Mouse (Mus musculus): ENCODE data around the gene Pde7b. TPM values are rescaled to one million over a fixed set of nuclear protein-coding genes. Genes with fewer than 3 reads are reported as not detected.

Gene Pde7b
- 4.3 and 5.5 TPM in 2 replicates for polyA plus RNA-seq (2014; fragmentation: Nextera tagmentation; extraction: Ambion mirVana)

- Histone ChIP-seq H3K4me2 (ENCODE audit: low read depth, low read length) (peak within 1 kb of the TSS; percentile 46), H3K4me3 (ENCODE audit: low read depth, low read length) (peak within 1 kb of the TSS; percentile 32), H3K4me1 (ENCODE audit: control insufficient read depth, insufficient read depth, low read length) (no peaks in the 10 kb centered on the region), H3K36me3 (replicated peaks; ENCODE audit: control insufficient read depth, insufficient read depth, low read depth, low read length) (no peaks in the 10 kb centered on the region), H3K9ac (replicated peaks; ENCODE audit: low read length) (peak within 1 kb of the TSS; percentile 48), H3K27me3 (ENCODE audit: control insufficient read depth, insufficient read depth, low read length) (no peaks in the 10 kb centered on the region), H3K9me3 (replicated peaks; ENCODE audit: control insufficient read depth, low read length) (no peaks in the 10 kb centered on the region), H3K27ac (replicated peaks; ENCODE audit: low read depth, low read length) (peak within 1 kb of the TSS; percentile 31; the same call in 1 of the 2 replicates)
- DNase-seq (ENCODE audit: low spot score) (peak; percentile 92), ATAC-seq (replicated peaks; ENCODE audit: insufficient number of reproducible peaks, low FRiP score, low TSS enrichment, low read depth) (peak; percentile 95)
- WGBS = 3% methylated on average over 17 of the region's 17 CpGs
Measured at GRCm38 (mm10) chr10:20724906-20725305, at the start of gene Pde7b. Gene Pde7b (minus strand): TSS chr10:20725078.

GRCm38 (mm10) chr10:20772056-20772455 is 47.2 kb upstream of the Pde7b start:
- no peak overlapping the region for H3K4me3 ChIP-seq (ENCODE audit: low read depth, low read length)
- H3K27ac ChIP-seq (replicated peaks; ENCODE audit: low read depth, low read length) = no peak overlapping the region
- no peaks in the 10 kb centered on the region for H3K27me3 ChIP-seq (ENCODE audit: control insufficient read depth, insufficient read depth, low read length)
- no peaks in the 10 kb centered on the region for H3K36me3 ChIP-seq (replicated peaks; ENCODE audit: control insufficient read depth, insufficient read depth, low read depth, low read length)
- no peaks in the 10 kb centered on the region for H3K4me1 ChIP-seq (ENCODE audit: control insufficient read depth, insufficient read depth, low read length)
- WGBS = 71% methylated on average over 4 of the region's 4 CpGs
- no peaks in the 10 kb centered on the region for H3K9me3 ChIP-seq (replicated peaks; ENCODE audit: control insufficient read depth, low read length)
- no peak overlapping the region for H3K4me2 ChIP-seq (ENCODE audit: low read depth, low read length)
- DNase-seq (ENCODE audit: low spot score) = no peak
- no peak for ATAC-seq (replicated peaks; ENCODE audit: insufficient number of reproducible peaks, low FRiP score, low TSS enrichment, low read depth)
- no peak overlapping the region for H3K9ac ChIP-seq (replicated peaks; ENCODE audit: low read length)

DNA sequence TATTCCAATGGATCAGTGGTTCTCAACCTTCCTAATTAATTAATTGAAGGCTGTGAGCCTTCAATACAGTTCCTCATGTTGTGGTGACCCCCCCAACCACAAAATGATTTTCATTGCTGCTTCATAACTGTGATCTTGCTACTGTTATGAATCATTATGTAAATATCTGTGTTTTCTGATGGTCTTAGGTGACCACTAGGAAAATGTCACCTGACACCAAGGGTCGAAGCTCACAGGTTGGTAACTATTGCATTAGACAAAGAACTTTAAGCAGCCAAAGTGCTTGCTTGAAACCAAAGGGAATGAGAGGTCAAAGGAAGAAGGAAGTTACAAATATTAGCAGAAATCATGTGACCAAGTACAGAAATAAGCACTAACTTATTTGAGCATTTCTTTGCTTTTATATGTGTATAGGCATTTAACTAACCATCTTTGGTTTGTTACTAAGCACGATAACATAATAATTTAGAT is 45.6 kb upstream of the Pde7b start:
- H3K9me3 ChIP-seq (replicated peaks; ENCODE audit: control insufficient read depth, low read length) = no peaks in the 10 kb centered on the region
- H3K4me3 ChIP-seq (ENCODE audit: low read depth, low read length) = no peak overlapping the region
- no peaks in the 10 kb centered on the region for H3K4me1 ChIP-seq (ENCODE audit: control insufficient read depth, insufficient read depth, low read length)
- no peaks in the 10 kb centered on the region for H3K36me3 ChIP-seq (replicated peaks; ENCODE audit: control insufficient read depth, insufficient read depth, low read depth, low read length)
- WGBS = 76% methylated on average over 2 of the region's 2 CpGs
- DNase-seq (ENCODE audit: low spot score) (no peak), ATAC-seq (replicated peaks; ENCODE audit: insufficient number of reproducible peaks, low FRiP score, low TSS enrichment, low read depth) (no peak)
- H3K27me3 ChIP-seq (ENCODE audit: control insufficient read depth, insufficient read depth, low read length) = no peaks in the 10 kb centered on the region
- H3K27ac ChIP-seq (replicated peaks; ENCODE audit: low read depth, low read length) = no peak overlapping the region
- H3K4me2 ChIP-seq (ENCODE audit: low read depth, low read length) = no peak overlapping the region
- no peak overlapping the region for H3K9ac ChIP-seq (replicated peaks; ENCODE audit: low read length)

DNA sequence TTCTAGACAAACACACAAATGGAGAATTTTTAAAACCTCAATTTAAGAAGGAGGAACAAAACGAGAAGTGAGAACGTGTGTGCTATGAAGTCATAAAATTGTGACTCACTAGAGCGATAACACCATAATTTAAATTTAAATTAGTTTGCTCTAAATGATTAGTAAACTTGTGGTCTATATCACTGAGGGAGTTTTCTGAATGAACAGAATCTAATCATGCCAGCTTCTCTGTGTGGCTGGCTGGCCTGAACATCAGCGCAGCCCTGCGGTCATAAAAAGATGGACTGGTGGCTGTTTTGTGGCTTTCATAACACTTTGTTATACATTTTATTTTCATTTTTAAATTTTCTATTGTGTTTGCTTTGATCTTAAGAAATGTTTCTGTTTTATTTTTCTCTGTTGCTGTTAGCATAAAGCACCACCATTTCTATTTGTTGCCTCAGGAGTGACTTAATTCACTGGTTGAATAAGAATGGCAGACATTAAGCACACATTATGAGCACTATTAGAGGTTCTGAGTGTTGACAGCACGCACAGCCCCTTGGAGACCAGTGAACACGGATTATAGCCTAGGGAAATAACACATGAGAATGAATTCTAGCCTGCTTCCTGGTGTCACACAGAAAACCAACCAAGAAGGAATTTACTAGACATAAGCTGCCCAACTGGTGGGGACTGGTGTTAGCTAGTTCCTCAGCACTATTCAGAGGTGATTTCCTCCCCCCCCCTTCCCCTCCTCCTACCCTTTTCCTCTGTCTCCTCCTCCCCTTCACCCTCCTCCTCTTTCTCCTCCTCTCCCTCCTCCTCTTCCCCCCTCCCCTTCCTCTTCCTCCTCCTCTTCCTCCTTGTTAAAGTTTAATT is 44.9 kb upstream of the Pde7b start:
- Histone ChIP-seq H3K4me2 (ENCODE audit: low read depth, low read length) (no peak overlapping the region), H3K9ac (replicated peaks; ENCODE audit: low read length) (no peak overlapping the region), H3K4me3 (ENCODE audit: low read depth, low read length) (no peak overlapping the region), H3K27me3 (ENCODE audit: control insufficient read depth, insufficient read depth, low read length) (no peaks in the 10 kb centered on the region), H3K4me1 (ENCODE audit: control insufficient read depth, insufficient read depth, low read length) (no peaks in the 10 kb centered on the region), H3K9me3 (replicated peaks; ENCODE audit: control insufficient read depth, low read length) (no peaks in the 10 kb centered on the region), H3K27ac (replicated peaks; ENCODE audit: low read depth, low read length) (no peak overlapping the region), H3K36me3 (replicated peaks; ENCODE audit: control insufficient read depth, insufficient read depth, low read depth, low read length) (no peaks in the 10 kb centered on the region)
- ATAC-seq (replicated peaks; ENCODE audit: insufficient number of reproducible peaks, low FRiP score, low TSS enrichment, low read depth) = no peak
- WGBS = 78% methylated on average over 7 of the region's 7 CpGs
- DNase-seq (ENCODE audit: low spot score) = no peak

DNA sequence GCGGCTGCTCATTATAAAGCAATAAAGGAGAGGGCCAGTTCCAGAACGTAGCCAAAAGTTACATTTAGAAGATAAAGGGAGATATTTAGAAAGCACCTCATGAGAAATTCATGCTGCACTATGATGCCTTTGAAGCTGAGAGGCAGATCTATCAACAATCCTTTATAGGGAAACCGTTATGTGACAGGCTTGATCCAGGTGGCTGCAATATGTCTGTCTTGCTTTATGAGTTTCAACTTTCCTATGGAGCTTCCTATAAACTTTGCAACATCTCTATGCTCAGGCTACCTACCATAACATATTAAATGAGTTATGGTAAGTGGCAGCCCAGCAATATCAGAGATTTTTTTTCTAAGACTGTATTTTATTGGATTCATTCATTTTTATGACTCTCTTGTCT is 39.5 kb upstream of the Pde7b start:
- Histone ChIP-seq H3K4me3 (ENCODE audit: low read depth, low read length) (no peak overlapping the region), H3K4me2 (ENCODE audit: low read depth, low read length) (no peak overlapping the region), H3K27ac (replicated peaks; ENCODE audit: low read depth, low read length) (no peak overlapping the region), H3K9ac (replicated peaks; ENCODE audit: low read length) (no peak overlapping the region), H3K9me3 (replicated peaks; ENCODE audit: control insufficient read depth, low read length) (no peaks in the 10 kb centered on the region), H3K36me3 (replicated peaks; ENCODE audit: control insufficient read depth, insufficient read depth, low read depth, low read length) (no peaks in the 10 kb centered on the region), H3K27me3 (ENCODE audit: control insufficient read depth, insufficient read depth, low read length) (no peaks in the 10 kb centered on the region), H3K4me1 (ENCODE audit: control insufficient read depth, insufficient read depth, low read length) (no peaks in the 10 kb centered on the region)
- 75% methylated on average over 3 of the region's 3 CpGs for WGBS
- ATAC-seq (replicated peaks; ENCODE audit: insufficient number of reproducible peaks, low FRiP score, low TSS enrichment, low read depth) (no peak), DNase-seq (ENCODE audit: low spot score) (no peak)

- WGBS = 91% methylated on average over 1 of the region's 1 CpGs
Measured at GRCm38 (mm10) chr10:20758939-20759338, 34.1 kb upstream of the Pde7b start.

GRCm38 (mm10) chr10:20758259-20758658 is 33.4 kb upstream of the Pde7b start:
- 76% methylated on average over 6 of the region's 6 CpGs for WGBS
- ATAC-seq (replicated peaks; ENCODE audit: insufficient number of reproducible peaks, low FRiP score, low TSS enrichment, low read depth) = no peak

More at GRCm38 (mm10) chr10:20758939-20759338, 34.1 kb upstream of the Pde7b start:
- Histone ChIP-seq H3K9me3 (replicated peaks; ENCODE audit: control insufficient read depth, low read length) (no peaks in the 10 kb centered on the region), H3K4me2 (ENCODE audit: low read depth, low read length) (no peak overlapping the region), H3K27me3 (ENCODE audit: control insufficient read depth, insufficient read depth, low read length) (no peaks in the 10 kb centered on the region), H3K4me3 (ENCODE audit: low read depth, low read length) (no peak overlapping the region), H3K9ac (replicated peaks; ENCODE audit: low read length) (no peak overlapping the region), H3K27ac (replicated peaks; ENCODE audit: low read depth, low read length) (no peak overlapping the region), H3K4me1 (ENCODE audit: control insufficient read depth, insufficient read depth, low read length) (no peaks in the 10 kb centered on the region), H3K36me3 (replicated peaks; ENCODE audit: control insufficient read depth, insufficient read depth, low read depth, low read length) (no peaks in the 10 kb centered on the region)
- DNase-seq (ENCODE audit: low spot score) (no peak), ATAC-seq (replicated peaks; ENCODE audit: insufficient number of reproducible peaks, low FRiP score, low TSS enrichment, low read depth) (no peak)

GRCm38 (mm10) chr10:20756219-20756618 is 31.3 kb upstream of the Pde7b start:
- Histone ChIP-seq H3K4me1 (ENCODE audit: control insufficient read depth, insufficient read depth, low read length) (no peaks in the 10 kb centered on the region), H3K9ac (replicated peaks; ENCODE audit: low read length) (no peak overlapping the region), H3K4me2 (ENCODE audit: low read depth, low read length) (no peak overlapping the region), H3K27ac (replicated peaks; ENCODE audit: low read depth, low read length) (no peak overlapping the region), H3K9me3 (replicated peaks; ENCODE audit: control insufficient read depth, low read length) (no peaks in the 10 kb centered on the region), H3K36me3 (replicated peaks; ENCODE audit: control insufficient read depth, insufficient read depth, low read depth, low read length) (no peaks in the 10 kb centered on the region), H3K4me3 (ENCODE audit: low read depth, low read length) (no peak overlapping the region), H3K27me3 (ENCODE audit: control insufficient read depth, insufficient read depth, low read length) (no peaks in the 10 kb centered on the region)
- WGBS = 88% methylated on average over 5 of the region's 5 CpGs
- ATAC-seq (replicated peaks; ENCODE audit: insufficient number of reproducible peaks, low FRiP score, low TSS enrichment, low read depth) (no peak), DNase-seq (ENCODE audit: low spot score) (no peak)

More at GRCm38 (mm10) chr10:20758259-20758658, 33.4 kb upstream of the Pde7b start:
- no peak for DNase-seq (ENCODE audit: low spot score)
- Histone ChIP-seq H3K9ac (replicated peaks; ENCODE audit: low read length) (no peak overlapping the region), H3K4me3 (ENCODE audit: low read depth, low read length) (no peak overlapping the region), H3K9me3 (replicated peaks; ENCODE audit: control insufficient read depth, low read length) (no peaks in the 10 kb centered on the region), H3K4me2 (ENCODE audit: low read depth, low read length) (no peak overlapping the region), H3K36me3 (replicated peaks; ENCODE audit: control insufficient read depth, insufficient read depth, low read depth, low read length) (no peaks in the 10 kb centered on the region), H3K27me3 (ENCODE audit: control insufficient read depth, insufficient read depth, low read length) (no peaks in the 10 kb centered on the region), H3K4me1 (ENCODE audit: control insufficient read depth, insufficient read depth, low read length) (no peaks in the 10 kb centered on the region), H3K27ac (replicated peaks; ENCODE audit: low read depth, low read length) (no peak overlapping the region)
